Comparison of ENCODE assay signal across 8 mouse cellular contexts in the genomic region with DNA sequence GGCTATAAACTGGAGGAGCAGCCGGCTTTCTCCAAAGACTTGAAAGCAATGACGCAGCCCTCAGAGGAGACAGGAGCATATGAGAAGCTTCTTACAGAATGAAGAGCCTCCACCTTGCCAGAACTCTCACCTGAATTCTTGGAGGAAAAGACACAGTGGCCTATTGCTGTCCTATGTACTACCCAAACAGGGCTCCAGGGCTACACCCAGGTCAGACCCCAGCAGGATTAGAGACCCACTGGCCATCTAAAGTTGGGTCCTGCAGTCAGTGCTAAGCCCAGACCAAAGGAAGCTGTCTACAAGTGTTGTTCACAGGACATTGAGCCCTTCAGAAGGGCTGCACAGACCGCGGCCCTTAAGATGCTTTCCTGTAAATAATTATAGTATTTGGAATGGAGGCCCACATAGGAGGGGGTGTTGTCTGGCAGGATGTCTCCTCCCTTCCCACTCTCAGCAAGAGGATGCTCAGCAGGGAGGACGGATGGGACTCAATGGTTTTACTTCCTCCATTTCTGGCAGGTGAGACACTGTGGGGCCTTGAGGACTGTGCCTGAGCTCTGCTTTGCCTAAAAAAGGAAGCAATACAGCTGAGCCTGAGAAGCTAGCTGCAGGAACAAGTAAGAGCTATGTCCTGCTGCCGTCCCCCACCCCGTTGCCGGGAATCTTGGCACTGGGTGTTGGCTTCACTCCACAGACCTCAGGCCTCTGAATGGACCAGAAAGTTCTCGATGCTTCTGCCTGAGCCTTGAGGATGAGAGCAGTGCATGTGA. TPM values are rescaled to one million over a fixed set of nuclear protein-coding genes. Genes with fewer than 3 reads are reported as not detected.
DNase-seq lines count a peak whose midpoint lies in the region; ATAC-seq lines count a peak whose summit lies in the region.

No protein-coding gene starts in this region.

- H3K9ac ChIP-seq in intestine, embryonic 14.5 days (ENCODE audit: low read length): no peak overlapping the region
- 0 out of 2 replicates have a peak overlapping the region, but pooled peaks have one; percentile 46 for H3K9ac ChIP-seq in liver, embryonic 12.5 days
- H3K9ac ChIP-seq in neural tube, embryonic 14.5 days (replicated peaks; ENCODE audit: low read depth, low read length): peak overlapping the region; percentile 46

- no peaks in the 10 kb centered on the region for H3K9me3 ChIP-seq in intestine, embryonic 14.5 days (ENCODE audit: control insufficient read depth, low read length)
- no peaks in the 10 kb centered on the region for H3K9me3 ChIP-seq in liver, embryonic 12.5 days (replicated peaks)
- H3K9me3 ChIP-seq in neural tube, embryonic 14.5 days (ENCODE audit: control insufficient read depth, low read length): no peaks in the 10 kb centered on the region

- DNase-seq in layer of hippocampus, adult 8-10 months (ENCODE audit: low spot score in 2 of 2): peak; percentile 52 to 68
- no peak for DNase-seq in layer of hippocampus, adult 9-10 months (ENCODE audit: low spot score)
- DNase-seq in intestine, embryonic 14.5 days (ENCODE audit: low spot score): no peak
- DNase-seq in c-Kit-positive CD71-positive TER-119-positive erythroid progenitor cells, embryonic 14.5 days (ENCODE audit: low spot score): no peak

- no peaks in the 10 kb centered on the region for H3K27me3 ChIP-seq in intestine, embryonic 14.5 days (replicated peaks; ENCODE audit: control insufficient read depth, insufficient read depth, low read length)
- peaks cover 87% of the 10 kb centered on the region for H3K27me3 ChIP-seq in liver, embryonic 12.5 days (replicated peaks)
- H3K27me3 ChIP-seq in neural tube, embryonic 14.5 days (ENCODE audit: control insufficient read depth, insufficient read depth, low read length): 0 out of 2 replicates have a peak, but pooled peaks cover 3% of the 10 kb centered on the region

- ATAC-seq in common myeloid progenitor, adult 5-6 weeks (replicated peaks; ENCODE audit: low read depth, poor library complexity, severe bottlenecking): 0 out of 2 replicates have a peak, but pooled peaks have one; percentile 15
- ATAC-seq in granulocyte monocyte progenitor cell, adult 5-6 weeks (replicated peaks; ENCODE audit: poor library complexity, severe bottlenecking): peak; percentile 42
- ATAC-seq in intestine, embryonic 14.5 days (replicated peaks; ENCODE audit: low FRiP score, low TSS enrichment, low read depth): no peak
- no peak for ATAC-seq in liver, embryonic 12.5 days
- ATAC-seq in neural tube, embryonic 14.5 days (ENCODE audit: low read depth): no peak

- 54% methylated on average over 9 of the region's 9 CpGs for WGBS in intestine, embryonic 14.5 days
- WGBS in liver, embryonic 12.5 days (ENCODE audit: insufficient replicate concordance): 43% methylated on average over 9 of the region's 9 CpGs
- WGBS in neural tube, embryonic 14.5 days: 52% methylated on average over 9 of the region's 9 CpGs

- peak overlapping the region; percentile 43; the same call in 1 of the 2 replicates for H3K4me3 ChIP-seq in intestine, embryonic 14.5 days (ENCODE audit: low read depth, low read length)
- H3K4me3 ChIP-seq in liver, embryonic 12.5 days: peak overlapping the region; percentile 47; the same call in 1 of the 2 replicates
- H3K4me3 ChIP-seq in neural tube, embryonic 14.5 days (ENCODE audit: low read depth, low read length): peak overlapping the region; percentile 30

- H3K4me1 ChIP-seq in intestine, embryonic 14.5 days (replicated peaks; ENCODE audit: control insufficient read depth, insufficient read depth, low read length): peaks cover 13% of the 10 kb centered on the region
- H3K4me1 ChIP-seq in liver, embryonic 12.5 days: peaks cover 35% of the 10 kb centered on the region
- peaks cover 16% of the 10 kb centered on the region; the same call in 1 of the 2 replicates for H3K4me1 ChIP-seq in neural tube, embryonic 14.5 days (ENCODE audit: control insufficient read depth, insufficient read depth, low read length)

- H3K4me2 ChIP-seq in intestine, embryonic 14.5 days (ENCODE audit: low read length): peak overlapping the region; percentile 93
- peak overlapping the region; percentile 73 for H3K4me2 ChIP-seq in liver, embryonic 12.5 days
- peak overlapping the region; percentile 60 for H3K4me2 ChIP-seq in neural tube, embryonic 14.5 days (ENCODE audit: low read depth, low read length)

- peak overlapping the region; percentile 57 for H3K27ac ChIP-seq in intestine, embryonic 14.5 days (ENCODE audit: low read depth)
- H3K27ac ChIP-seq in liver, embryonic 12.5 days: no peak overlapping the region
- peak overlapping the region; percentile 74 for H3K27ac ChIP-seq in neural tube, embryonic 14.5 days (ENCODE audit: low read depth, low read length)

- H3K36me3 ChIP-seq in intestine, embryonic 14.5 days (ENCODE audit: control insufficient read depth, insufficient read depth, low read length): no peaks in the 10 kb centered on the region
- no peaks in the 10 kb centered on the region for H3K36me3 ChIP-seq in liver, embryonic 12.5 days
- no peaks in the 10 kb centered on the region for H3K36me3 ChIP-seq in neural tube, embryonic 14.5 days (ENCODE audit: control insufficient read depth, insufficient read depth, low read length)

RNA-seq across cellular contexts. Expression of gene Vwa1, which starts 0.7 kb away (rescaled TPM):
- total RNA-seq in layer of hippocampus, adult 8-10 months (2022): 10 to 100 TPM; 13.3 to 14.9 (median 14.2) TPM
- 0.27 and 0.29 TPM in 2 replicates for total RNA-seq in common myeloid progenitor, adult 5-6 weeks (2017)
- total RNA-seq in granulocyte monocyte progenitor cell, adult 5-6 weeks (2014; fragmentation: Nextera tagmentation): not detected in 2 replicates
- total RNA-seq in granulocyte monocyte progenitor cell, adult 5-6 weeks (2017): 0.26 and 0.36 TPM in 2 replicates
- 16.4 and 16.6 TPM in 2 replicates for polyA plus RNA-seq in intestine, embryonic 14.5 days (2014; fragmentation: Nextera tagmentation; extraction: Ambion mirVana)
- 0.49 and 0.73 TPM in 2 replicates for polyA plus RNA-seq in liver, embryonic 12.5 days (2016; fragmentation: Nextera tagmentation; extraction: Ambion mirVana)
- 17.4 and 23.1 TPM in 2 replicates for polyA plus RNA-seq in neural tube, embryonic 14.5 days (2014; fragmentation: Nextera tagmentation; extraction: Ambion mirVana)

RNA-seq across cellular contexts. Expression of gene Tmem88b, which starts 10.5 kb away (rescaled TPM):
- total RNA-seq in layer of hippocampus, adult 8-10 months (2022): 10 to 100 TPM; 30.2 to 36.9 (median 34.5) TPM
- total RNA-seq in common myeloid progenitor, adult 5-6 weeks (2017): not detected in 2 replicates
- not detected in 2 replicates for total RNA-seq in granulocyte monocyte progenitor cell, adult 5-6 weeks (2014; fragmentation: Nextera tagmentation)
- total RNA-seq in granulocyte monocyte progenitor cell, adult 5-6 weeks (2017): not detected in 2 replicates
- polyA plus RNA-seq in intestine, embryonic 14.5 days (2014; fragmentation: Nextera tagmentation; extraction: Ambion mirVana): 0.55 and 0.69 TPM in 2 replicates
- polyA plus RNA-seq in liver, embryonic 12.5 days (2016; fragmentation: Nextera tagmentation; extraction: Ambion mirVana): 0.32 TPM in 2 replicates
- 0.92 and 1.2 TPM in 2 replicates for polyA plus RNA-seq in neural tube, embryonic 14.5 days (2014; fragmentation: Nextera tagmentation; extraction: Ambion mirVana)

RNA-seq across cellular contexts. Expression of gene Atad3a, which starts 14.3 kb away (rescaled TPM):
- 10 to 100 TPM; 62.3 to 79.7 (median 65.0) TPM for total RNA-seq in layer of hippocampus, adult 8-10 months (2022)
- 77.0 and 120 TPM in 2 replicates for total RNA-seq in common myeloid progenitor, adult 5-6 weeks (2017)
- total RNA-seq in granulocyte monocyte progenitor cell, adult 5-6 weeks (2014; fragmentation: Nextera tagmentation): 66.8 and 134 TPM in 2 replicates
- total RNA-seq in granulocyte monocyte progenitor cell, adult 5-6 weeks (2017): 95.3 and 118 TPM in 2 replicates
- 134 and 136 TPM in 2 replicates for polyA plus RNA-seq in intestine, embryonic 14.5 days (2014; fragmentation: Nextera tagmentation; extraction: Ambion mirVana)
- 101 and 110 TPM in 2 replicates for polyA plus RNA-seq in liver, embryonic 12.5 days (2016; fragmentation: Nextera tagmentation; extraction: Ambion mirVana)
- polyA plus RNA-seq in neural tube, embryonic 14.5 days (2014; fragmentation: Nextera tagmentation; extraction: Ambion mirVana): 82.6 and 85.0 TPM in 2 replicates

RNA-seq across cellular contexts. Expression of gene Ankrd65, which starts 15.1 kb away (rescaled TPM):
- not detected for total RNA-seq in layer of hippocampus, adult 8-10 months (2022)
- not detected in 2 replicates for total RNA-seq in common myeloid progenitor, adult 5-6 weeks (2017)
- not detected in 2 replicates for total RNA-seq in granulocyte monocyte progenitor cell, adult 5-6 weeks (2014; fragmentation: Nextera tagmentation)
- not detected in 2 replicates for total RNA-seq in granulocyte monocyte progenitor cell, adult 5-6 weeks (2017)
- polyA plus RNA-seq in intestine, embryonic 14.5 days (2014; fragmentation: Nextera tagmentation; extraction: Ambion mirVana): not detected in 2 replicates
- polyA plus RNA-seq in liver, embryonic 12.5 days (2016; fragmentation: Nextera tagmentation; extraction: Ambion mirVana): not detected in 2 replicates
- polyA plus RNA-seq in neural tube, embryonic 14.5 days (2014; fragmentation: Nextera tagmentation; extraction: Ambion mirVana): not detected in 2 replicates

RNA-seq across cellular contexts. Expression of gene Mrpl20, which starts 27.5 kb away (rescaled TPM):
- total RNA-seq in layer of hippocampus, adult 8-10 months (2022): 10 to 100 TPM; 74.2 to 85.2 (median 78.2) TPM
- 55.4 and 70.3 TPM in 2 replicates for total RNA-seq in common myeloid progenitor, adult 5-6 weeks (2017)
- 191 and 198 TPM in 2 replicates for total RNA-seq in granulocyte monocyte progenitor cell, adult 5-6 weeks (2014; fragmentation: Nextera tagmentation)
- 84.2 and 91.1 TPM in 2 replicates for total RNA-seq in granulocyte monocyte progenitor cell, adult 5-6 weeks (2017)
- 237 and 246 TPM in 2 replicates for polyA plus RNA-seq in intestine, embryonic 14.5 days (2014; fragmentation: Nextera tagmentation; extraction: Ambion mirVana)
- 223 and 228 TPM in 2 replicates for polyA plus RNA-seq in liver, embryonic 12.5 days (2016; fragmentation: Nextera tagmentation; extraction: Ambion mirVana)
- 258 and 275 TPM in 2 replicates for polyA plus RNA-seq in neural tube, embryonic 14.5 days (2014; fragmentation: Nextera tagmentation; extraction: Ambion mirVana)

Comparison
In these comparisons a context has a peak if more than half of its experiments do, and no peak if none do; other contexts are left out.
1. DNase-seq: peak in layer of hippocampus, adult 8-10 months (2 of 2); none in layer of hippocampus, adult 9-10 months (single experiment), intestine, embryonic 14.5 days (single experiment) and c-Kit-positive CD71-positive TER-119-positive erythroid progenitor cells, embryonic 14.5 days (single experiment).
2. ATAC-seq: peak in common myeloid progenitor, adult 5-6 weeks (single experiment) and granulocyte monocyte progenitor cell, adult 5-6 weeks (single experiment); none in intestine, embryonic 14.5 days (single experiment), liver, embryonic 12.5 days (single experiment) and neural tube, embryonic 14.5 days (single experiment).
3. RNA of gene Vwa1, which starts 0.7 kb away (total RNA-seq): 13.3 to 14.9 TPM in layer of hippocampus, adult 8-10 months; 0.26 to 0.36 TPM in granulocyte monocyte progenitor cell, adult 5-6 weeks and 0.27 to 0.29 TPM in common myeloid progenitor, adult 5-6 weeks; every median in the first group is over 10 times any median in the second.
4. RNA of gene Tmem88b, which starts 10.5 kb away (total RNA-seq): 30.2 to 36.9 TPM in layer of hippocampus, adult 8-10 months; not detected in common myeloid progenitor, adult 5-6 weeks and not detected in granulocyte monocyte progenitor cell, adult 5-6 weeks; every median in the first group is over 10 times any median in the second.
5. Peak in every context shown above with its lines, with median percentiles within 50 percentile points of each other: H3K4me2 ChIP-seq and H3K4me3 ChIP-seq.